ENCODE assay signal across 21 mouse cellular contexts in the genomic region with DNA sequence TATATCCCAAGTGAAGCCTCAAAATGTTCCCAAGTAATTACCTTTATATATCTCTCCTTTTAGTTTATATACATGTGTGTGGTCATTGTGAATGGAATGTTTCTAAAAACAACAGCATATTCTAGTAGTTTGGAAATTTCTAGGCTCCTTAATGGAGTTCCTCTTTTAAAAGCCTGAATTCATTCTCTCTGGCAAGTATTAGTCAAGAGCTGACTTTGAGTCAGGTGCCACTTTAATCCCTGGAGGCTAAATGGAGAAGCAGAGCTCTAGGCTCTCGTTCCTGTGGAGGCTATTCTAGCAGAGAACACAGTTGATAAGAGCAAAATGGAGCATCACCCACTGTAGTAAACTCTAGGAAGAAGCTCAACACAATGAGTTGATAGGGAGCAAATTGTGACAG.
"Had no signal": no experiment of that assay in that cellular context is flagged by ENCODE, and none has a peak within 500 bp of the region (broad histone marks: within the 10 kb centered on the region; RNA-seq: fewer than 3 reads in every experiment).

No protein-coding gene starts in this region.

- H3K9me3 ChIP-seq: limb, embryonic 12.5 days; limb, embryonic 15.5 days; megakaryocyte, embryonic 14.5 days; midbrain, embryonic 10.5 days; midbrain, embryonic 13.5 days; neural tube, embryonic 13.5 days; stomach, embryonic 15.5 days had no signal

- ATAC-seq: liver, postnatal 0 days; lung, postnatal 0 days; midbrain, embryonic 16.5 days had no signal

- DNase-seq: kidney, adult 18-20 months; kidney, adult 9 months; kidney, postnatal 25 days; liver, postnatal 0 days; lung, embryonic 14.5 days; retina, postnatal 1 day; right cerebral cortex, postnatal 25 days; spleen, adult 18-20 months; thymus, postnatal 36 days had no signal

- H3K9ac ChIP-seq: limb, embryonic 12.5 days; limb, embryonic 15.5 days; liver, embryonic 14.5 days; liver, postnatal 0 days; lung, embryonic 14.5 days; midbrain, embryonic 13.5 days; neural tube, embryonic 13.5 days; stomach, embryonic 15.5 days had no signal

- H3K27ac ChIP-seq: limb, embryonic 12.5 days; limb, embryonic 15.5 days; liver, embryonic 14.5 days; macrophage; midbrain, embryonic 10.5 days; neural tube, embryonic 13.5 days; stomach, embryonic 15.5 days had no signal

- H3K4me1 ChIP-seq: limb, embryonic 12.5 days; limb, embryonic 15.5 days; midbrain, embryonic 10.5 days had no signal

- H3K4me3 ChIP-seq: limb, embryonic 12.5 days; limb, embryonic 15.5 days; megakaryocyte, embryonic 14.5 days; midbrain, embryonic 10.5 days; midbrain, embryonic 13.5 days; myocyte; neural tube, embryonic 13.5 days; stomach, embryonic 15.5 days had no signal

- H3K36me3 ChIP-seq: limb, embryonic 12.5 days; limb, embryonic 15.5 days; midbrain, embryonic 10.5 days; midbrain, embryonic 13.5 days; neural tube, embryonic 13.5 days; stomach, embryonic 15.5 days had no signal

- H3K27me3 ChIP-seq: limb, embryonic 12.5 days; limb, embryonic 15.5 days; midbrain, embryonic 13.5 days; neural tube, embryonic 13.5 days; stomach, embryonic 15.5 days had no signal

- H3K4me2 ChIP-seq: limb, embryonic 12.5 days; limb, embryonic 15.5 days; midbrain, embryonic 13.5 days; stomach, embryonic 15.5 days had no signal
